Mouse (Mus musculus): ENCODE measurements at regions not wholly inside any gene's neighbourhood (a gene's known extent, or its start where the extent isn't known, plus 50 kb on each side); places are given as distances from the start of the nearest gene placed in this dataset.

DNA sequence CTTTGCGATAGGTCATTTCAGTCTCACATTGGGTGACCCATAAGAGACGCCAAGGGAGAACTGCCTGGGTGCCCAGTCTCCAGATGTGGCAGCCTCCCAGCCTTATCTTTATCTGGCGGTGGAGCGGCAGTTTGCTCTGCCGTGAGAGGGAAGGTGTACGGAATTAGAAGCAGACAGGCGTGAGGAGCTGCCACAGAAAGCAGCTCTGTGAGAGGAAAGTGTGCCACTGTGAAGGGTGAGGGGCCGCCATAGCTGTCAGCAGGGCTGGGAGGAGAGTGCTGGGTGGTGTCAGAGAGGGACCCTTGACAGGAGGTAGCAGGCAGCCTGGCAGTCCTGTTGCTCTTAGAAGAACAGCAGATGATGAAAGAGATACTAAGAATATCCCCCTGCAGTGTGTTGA, 375.0 kb downstream of the Cdh26 start:
- no peak for DNase-seq (ENCODE audit: low read depth, low spot score)

DNA sequence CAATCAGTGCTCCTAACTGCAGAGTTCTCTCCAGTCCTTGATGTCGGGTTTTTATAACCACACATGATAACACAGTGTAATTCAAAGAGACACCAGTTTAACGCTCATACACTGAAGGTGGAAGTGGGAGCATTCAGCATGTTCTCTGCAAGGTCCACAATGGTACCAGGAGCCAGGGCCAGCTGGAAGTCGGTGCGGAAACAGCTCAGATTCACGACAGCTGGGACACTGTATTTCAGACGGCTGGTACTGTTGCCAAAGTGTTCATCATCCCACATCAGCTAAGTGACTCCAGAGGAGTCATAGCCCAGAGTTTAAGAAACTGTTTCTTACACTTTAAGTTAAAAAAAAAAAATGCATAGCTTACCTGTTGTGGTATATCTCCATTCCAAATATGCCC, 391.2 kb downstream of the Cdh26 start:
- DNase-seq (ENCODE audit: low read depth, low spot score) = no peak

DNA sequence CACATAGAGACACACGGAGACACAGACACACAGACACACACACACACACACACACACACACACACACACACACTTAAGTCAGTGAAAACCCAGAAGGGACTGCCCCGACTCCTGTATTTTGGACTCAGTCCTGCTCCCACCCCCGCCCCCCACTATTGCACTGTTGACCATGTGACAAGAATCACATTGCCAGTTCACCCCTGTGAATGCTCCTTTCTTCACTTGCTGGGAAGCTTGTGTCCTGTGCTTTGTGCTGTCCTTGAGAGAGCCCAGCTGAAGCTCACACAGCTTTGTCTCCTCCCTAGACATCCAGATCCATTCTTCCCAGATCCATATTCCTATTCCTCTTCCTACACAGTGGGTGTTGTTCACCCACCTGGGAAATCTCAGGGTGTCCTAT, 400.0 kb downstream of the Cdh26 start:
- DNase-seq (ENCODE audit: low read depth, low spot score) = no peak

- DNase-seq (ENCODE audit: low read depth, low spot score) = no peak
Measured at GRCm38 (mm10) chr2:178834986-178835385, 404.7 kb downstream of the Cdh26 start.

GRCm38 (mm10) chr2:178838571-178838970, 408.2 kb downstream of the Cdh26 start:
- DNase-seq (ENCODE audit: low read depth, low spot score) = no peak

- no peak for DNase-seq (ENCODE audit: low read depth, low spot score)
Measured at GRCm38 (mm10) chr2:178840975-178841374, 410.6 kb downstream of the Cdh26 start.

GRCm38 (mm10) chr2:178842595-178842994, 412.3 kb downstream of the Cdh26 start:
- DNase-seq (ENCODE audit: low read depth, low spot score) = no peak

DNA sequence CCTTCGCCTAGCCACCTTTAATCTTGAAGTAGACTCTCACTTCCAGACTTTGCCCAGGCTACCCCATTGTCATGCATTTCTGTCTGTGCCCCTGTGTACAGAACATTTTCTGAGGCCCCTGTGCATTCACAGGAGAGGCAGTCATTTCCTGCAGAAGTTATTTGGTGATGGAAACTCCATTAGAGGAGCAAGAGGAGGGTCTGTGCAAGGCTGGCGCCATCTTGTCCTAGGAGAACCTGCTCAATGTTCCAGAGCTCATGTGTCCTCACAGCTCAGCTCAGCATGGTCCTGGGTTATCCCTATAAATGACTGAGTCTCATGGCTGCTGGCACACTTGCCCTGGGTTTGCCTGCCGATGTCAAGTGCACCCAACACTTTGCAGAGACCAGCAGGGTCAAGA, 413.1 kb downstream of the Cdh26 start:
- no peak for DNase-seq (ENCODE audit: low read depth, low spot score)

GRCm38 (mm10) chr2:178844561-178844960, 414.2 kb downstream of the Cdh26 start:
- no peak for DNase-seq (ENCODE audit: low read depth, low spot score)

DNA sequence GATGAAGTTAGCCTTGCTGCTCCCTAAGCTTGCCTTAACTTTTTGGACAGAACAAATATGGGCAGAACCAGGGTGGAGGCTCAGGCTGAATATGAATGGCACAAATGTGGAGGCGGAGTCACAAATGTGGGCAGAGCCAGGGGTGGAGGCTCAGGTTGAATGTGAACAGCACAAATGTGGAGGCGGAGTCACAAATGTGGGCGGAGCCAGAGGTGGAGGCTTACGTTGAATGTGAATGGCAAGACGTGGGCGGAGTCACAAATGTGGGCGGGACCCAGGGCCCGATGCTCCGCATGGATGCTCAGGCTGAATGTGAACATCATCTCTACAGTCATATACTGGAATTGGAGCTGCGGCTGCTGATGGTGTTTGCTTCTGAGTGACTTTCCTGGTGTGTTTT, 420.0 kb downstream of the Cdh26 start:
- peak; percentile 85 for DNase-seq (ENCODE audit: low read depth, low spot score)

- DNase-seq (ENCODE audit: low read depth, low spot score) = no peak
Measured at GRCm38 (mm10) chr2:178850769-178851168, 420.4 kb downstream of the Cdh26 start.

GRCm38 (mm10) chr2:178854012-178854411, 423.7 kb downstream of the Cdh26 start:
- DNase-seq (ENCODE audit: low read depth, low spot score) = no peak

GRCm38 (mm10) chr2:178854760-178855159, 424.4 kb downstream of the Cdh26 start:
- DNase-seq (ENCODE audit: low read depth, low spot score) = no peak

- DNase-seq (ENCODE audit: low read depth, low spot score) = no peak
Measured at GRCm38 (mm10) chr2:178862620-178863019, 432.3 kb downstream of the Cdh26 start.

GRCm38 (mm10) chr2:178867086-178867485, 436.8 kb downstream of the Cdh26 start:
- peak; percentile 51 for DNase-seq (ENCODE audit: low read depth, low spot score)

DNA sequence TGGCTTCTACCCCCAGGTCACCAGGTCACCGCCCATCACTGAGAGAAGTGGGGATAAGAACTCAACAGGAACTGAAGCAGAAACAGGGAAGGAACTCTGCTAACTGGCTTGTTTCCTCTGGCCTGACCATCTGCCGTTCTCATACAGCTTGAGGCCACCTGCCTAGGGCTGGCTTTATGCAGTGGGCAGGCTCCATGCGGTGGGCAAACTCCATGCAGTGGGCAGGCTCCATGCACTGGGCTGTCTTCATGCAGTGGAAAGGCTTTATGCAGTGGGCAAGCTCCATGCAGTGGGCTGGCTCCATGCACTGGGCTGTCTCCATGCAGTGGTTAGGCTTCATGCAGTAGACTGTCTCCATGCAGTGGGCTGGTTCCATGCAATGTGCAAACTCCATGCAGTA, 438.8 kb downstream of the Cdh26 start:
- DNase-seq (ENCODE audit: low read depth, low spot score) = no peak

- no peak for DNase-seq (ENCODE audit: low read depth, low spot score)
Measured at GRCm38 (mm10) chr2:178878436-178878835, 448.1 kb downstream of the Cdh26 start.

DNA sequence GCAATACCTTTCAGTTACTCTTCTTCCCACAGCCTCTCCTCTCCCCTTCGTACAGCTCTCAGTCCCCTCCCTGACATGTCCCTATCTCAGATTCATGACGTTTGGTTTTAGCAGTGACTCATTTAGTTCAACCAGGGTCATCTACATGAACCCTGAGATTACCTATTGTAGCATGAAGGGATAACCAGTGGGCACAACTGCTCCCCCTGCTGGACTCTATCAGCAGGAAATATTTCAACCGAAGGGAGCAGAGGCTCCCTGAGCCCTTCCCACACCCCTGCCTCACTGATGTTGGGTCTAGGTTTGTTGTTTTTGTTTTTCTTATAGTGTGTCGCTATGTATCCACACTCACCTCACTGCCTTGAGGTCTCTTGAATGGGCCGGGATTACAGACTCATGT, 455.4 kb downstream of the Cdh26 start:
- DNase-seq (ENCODE audit: low read depth, low spot score) = peak; percentile 51

DNA sequence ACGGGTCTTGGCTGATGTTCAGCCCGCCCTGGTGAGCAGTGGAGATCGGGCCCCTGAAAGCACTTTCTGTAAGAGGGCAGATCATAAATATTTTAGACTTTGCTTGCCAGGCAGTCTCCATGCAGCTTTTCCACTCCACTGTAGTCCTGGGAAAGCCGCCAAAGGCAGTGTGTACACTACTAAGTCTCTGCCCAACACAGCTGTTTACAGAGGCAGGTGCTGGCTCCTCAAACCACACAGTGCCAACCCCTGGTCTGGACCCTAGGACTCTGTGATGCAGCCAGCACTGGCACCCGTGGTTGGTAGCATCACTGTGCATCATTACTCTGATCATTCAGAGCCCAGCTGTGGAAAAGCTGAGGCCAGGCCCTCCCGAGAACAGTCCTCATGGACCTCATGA, 458.4 kb downstream of the Cdh26 start:
- no peak for DNase-seq (ENCODE audit: low read depth, low spot score)

- no peak for DNase-seq (ENCODE audit: low read depth, low spot score)
Measured at GRCm38 (mm10) chr2:178902397-178902796, 472.1 kb downstream of the Cdh26 start.

DNA sequence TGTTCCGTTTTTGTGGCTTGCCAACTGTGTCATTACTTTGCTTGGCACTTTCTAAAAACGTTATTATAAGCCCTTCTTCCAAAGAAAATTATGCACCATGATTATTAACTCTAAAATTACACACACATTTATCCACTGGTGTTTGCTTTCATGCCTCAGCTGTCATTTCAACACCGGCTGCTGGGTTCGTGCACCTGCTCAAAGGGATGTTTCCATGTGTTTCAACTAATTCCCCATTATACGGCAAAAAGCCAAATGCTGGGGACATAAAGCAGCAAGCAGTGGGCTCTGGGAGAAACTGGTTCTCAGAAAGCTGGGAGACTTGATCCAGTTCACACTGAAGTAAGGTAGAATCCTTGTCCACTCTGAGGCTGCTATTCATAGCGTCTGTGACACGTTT, 479.0 kb downstream of the Cdh26 start:
- no peak for DNase-seq (ENCODE audit: low read depth, low spot score)

GRCm38 (mm10) chr2:178911646-178912045, 481.3 kb downstream of the Cdh26 start:
- no peak for DNase-seq (ENCODE audit: low read depth, low spot score)

GRCm38 (mm10) chr2:178916316-178917033, 486.1 kb downstream of the Cdh26 start:
- no peak for DNase-seq (ENCODE audit: low read depth, low spot score)

Measured in R1 (cell line).